Mouse (Mus musculus) ovary, postnatal 36 days (tissue): Measurements from ENCODE around the gene Il33.
"Not testable (repeated sequence)": the region's sequence is repeated elsewhere in the genome, so short reads cannot be mapped to it uniquely, and the experiment has no call there.

ENCODE experiments used
- DNase-seq: peaks from one replicate; pipeline ENCODE4 v3.0.0; 2022; ENCODE audit warnings: low spot score, mixed read lengths

The Il33 gene

GRCm38 (mm10) chr19:29940239-29940638 is 15.3 kb downstream of the Il33 start:
- no peak for DNase-seq

GRCm38 (mm10) chr19:29941208-29941607 is 16.3 kb downstream of the Il33 start:
- DNase-seq = no peak

DNA sequence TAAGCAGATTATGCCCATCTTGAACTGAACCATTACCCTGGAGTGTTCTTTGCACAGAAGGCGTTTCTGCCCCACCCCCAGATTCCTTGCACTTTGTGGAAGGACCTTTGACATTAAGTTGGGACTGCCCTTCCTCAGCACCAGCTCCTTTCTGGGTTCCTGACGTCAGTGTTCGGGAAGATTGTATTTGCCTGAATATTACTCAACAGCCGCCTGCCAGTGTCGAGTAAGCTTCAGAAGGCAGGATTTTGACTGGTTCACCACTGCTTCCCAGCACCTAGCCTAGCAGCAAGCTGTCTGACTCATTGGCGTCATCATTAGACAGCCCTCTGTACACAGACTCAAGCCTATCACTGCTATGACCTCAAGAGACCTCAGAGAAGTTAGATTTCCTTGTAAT is 17.4 kb downstream of the Il33 start:
- no peak for DNase-seq

DNA sequence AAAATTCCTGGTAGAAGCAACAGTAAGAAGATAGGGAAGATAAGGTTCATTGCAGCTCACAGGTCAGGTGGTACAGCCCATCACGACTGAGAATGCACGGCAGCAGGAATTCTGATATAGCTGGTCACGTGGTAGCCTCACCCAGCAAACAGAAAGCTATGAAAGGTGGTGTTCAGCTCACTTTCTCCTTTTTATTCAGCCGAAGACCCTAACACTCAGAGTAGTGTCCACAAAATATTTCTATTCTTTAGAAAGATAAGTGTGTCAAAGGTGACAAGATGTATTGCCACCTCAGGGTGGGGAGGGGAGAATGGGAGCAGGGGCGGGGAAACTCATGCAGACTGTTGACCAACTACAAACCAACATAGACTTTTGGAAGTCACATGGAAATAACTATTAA is 19.5 kb downstream of the Il33 start:
- no peak for DNase-seq

DNA sequence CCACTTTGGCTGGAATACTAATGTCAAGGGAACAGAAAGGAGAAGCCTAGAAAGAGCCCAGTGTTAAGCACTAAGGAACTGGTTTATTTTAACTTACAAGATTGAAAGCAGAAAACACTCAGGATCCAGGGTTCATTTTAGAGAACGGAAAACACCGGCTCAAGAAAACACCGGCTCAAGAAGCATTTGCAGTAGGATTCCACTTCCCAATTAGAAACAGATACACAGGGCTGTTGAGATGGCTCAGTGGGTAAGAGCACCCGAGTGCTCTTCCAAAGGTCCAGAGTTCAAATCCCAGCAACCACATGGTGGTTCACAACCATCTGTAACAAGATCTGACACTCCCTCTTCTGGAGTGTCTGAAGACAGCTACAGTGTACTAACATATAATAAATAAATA is 20.0 kb downstream of the Il33 start:
- not testable (repeated sequence) for DNase-seq

GRCm38 (mm10) chr19:29945557-29946422 is 20.9 kb downstream of the Il33 start:
- DNase-seq = no peak

GRCm38 (mm10) chr19:29946423-29946716 is 21.5 kb downstream of the Il33 start:
- DNase-seq = no peak

DNA sequence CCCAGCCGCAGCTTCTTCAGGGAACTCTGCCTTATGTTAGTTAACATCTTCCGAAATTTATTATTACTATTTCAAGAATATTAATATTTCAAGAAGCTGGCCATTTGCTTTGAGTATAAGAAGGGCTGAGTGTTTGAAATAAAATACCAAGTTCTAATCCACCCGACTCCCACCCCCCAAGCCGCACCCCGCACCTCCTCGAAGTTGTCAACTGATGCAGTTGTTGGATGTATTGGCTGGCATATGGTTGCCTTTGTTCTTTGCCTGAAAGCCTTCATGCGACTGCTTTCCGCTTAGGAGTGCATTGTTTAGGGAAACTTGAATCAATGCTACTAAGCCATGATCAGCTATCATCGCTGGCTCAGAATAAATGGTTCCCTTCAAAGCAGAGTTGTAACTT is 22.1 kb downstream of the Il33 start:
- no peak for DNase-seq

- peak; percentile 67 for DNase-seq
Measured at GRCm38 (mm10) chr19:29947891-29948801, 23.2 kb downstream of the Il33 start.

GRCm38 (mm10) chr19:29952538-29952937 is 27.6 kb downstream of the Il33 start:
- DNase-seq = no peak

DNA sequence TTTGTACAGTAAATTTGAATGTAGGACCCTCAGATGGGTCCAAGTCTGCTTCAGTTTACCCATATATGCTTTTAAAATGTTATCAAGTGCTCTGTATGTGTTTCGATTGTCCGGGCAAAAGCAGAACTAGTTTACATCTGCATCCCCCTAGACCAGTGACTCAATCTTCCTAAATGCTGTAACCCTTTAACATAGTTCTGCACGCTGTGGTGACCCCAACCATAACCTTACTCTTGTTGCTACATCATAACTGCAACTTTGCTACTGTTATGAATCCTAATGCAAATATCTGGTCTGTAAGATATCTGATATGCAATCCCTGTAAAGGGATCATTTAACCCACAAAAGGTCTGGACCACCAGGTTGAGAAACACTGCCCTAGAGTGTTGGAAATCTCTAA is 28.9 kb downstream of the Il33 start:
- DNase-seq = no peak

GRCm38 (mm10) chr19:29955454-29955853 is 30.5 kb downstream of the Il33 start:
- DNase-seq = no peak

DNA sequence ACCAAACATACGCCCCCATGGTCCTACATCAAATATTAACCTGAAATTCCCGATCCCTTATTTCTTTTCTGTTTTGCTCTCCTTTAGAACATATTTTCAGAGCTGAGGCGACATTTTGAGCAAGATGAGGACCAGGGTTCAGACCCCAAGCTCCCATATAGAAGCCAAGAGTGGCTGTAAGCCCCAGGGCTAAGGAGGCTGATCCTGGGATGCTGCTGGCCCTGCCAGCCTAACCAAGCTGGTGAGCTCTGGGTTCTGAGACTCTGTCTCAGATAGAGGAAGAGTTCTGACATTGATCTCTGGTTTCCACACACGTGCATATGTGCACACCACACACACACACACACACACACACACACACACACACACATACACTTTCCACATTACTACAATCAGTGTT is 36.0 kb downstream of the Il33 start:
- no peak for DNase-seq

DNA sequence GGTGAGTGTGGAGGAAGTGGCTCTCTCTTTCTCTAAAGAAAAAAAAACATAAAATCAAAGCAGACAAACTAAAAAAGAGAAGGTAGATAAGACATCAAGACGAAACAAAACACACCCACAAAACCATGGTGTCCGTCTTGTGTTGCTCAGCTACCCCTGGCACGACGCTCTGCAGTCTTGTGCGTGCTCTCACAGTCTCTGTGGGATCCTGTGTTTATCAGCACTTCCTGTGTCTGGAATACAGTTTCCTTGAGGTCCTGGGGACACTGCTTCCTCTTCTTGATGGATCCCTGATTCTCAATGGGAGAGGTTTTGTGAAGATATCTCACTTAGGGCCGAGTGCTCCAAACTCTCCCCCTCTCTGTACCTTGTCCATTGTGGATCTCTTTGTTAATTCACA is 36.9 kb downstream of the Il33 start:
- DNase-seq = no peak

DNA sequence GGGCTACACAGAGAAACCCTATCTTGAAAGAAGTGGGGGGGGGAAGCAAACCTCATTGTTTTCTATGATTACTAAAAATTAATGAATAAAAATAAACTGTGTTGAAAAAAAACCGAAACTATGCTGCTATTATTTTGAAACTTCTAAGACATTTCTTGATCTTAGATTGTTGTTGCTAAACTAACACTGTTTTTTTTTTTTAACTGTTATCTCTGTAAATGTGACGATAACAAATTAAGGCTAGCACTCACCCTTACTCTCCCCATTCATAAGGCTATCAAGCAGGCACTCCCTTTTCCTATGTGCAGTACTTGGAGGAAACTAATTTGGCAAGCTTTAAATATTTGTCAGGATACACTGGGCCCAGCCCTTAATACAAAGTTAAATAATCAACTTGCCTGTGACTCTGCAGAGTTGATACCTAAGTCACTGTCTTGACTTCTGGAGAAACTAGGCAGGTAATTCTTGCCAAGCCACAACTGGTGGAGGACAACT is 38.7 kb downstream of the Il33 start:
- no peak for DNase-seq

GRCm38 (mm10) chr19:29967960-29968359 is 43.0 kb downstream of the Il33 start:
- no peak for DNase-seq

DNA sequence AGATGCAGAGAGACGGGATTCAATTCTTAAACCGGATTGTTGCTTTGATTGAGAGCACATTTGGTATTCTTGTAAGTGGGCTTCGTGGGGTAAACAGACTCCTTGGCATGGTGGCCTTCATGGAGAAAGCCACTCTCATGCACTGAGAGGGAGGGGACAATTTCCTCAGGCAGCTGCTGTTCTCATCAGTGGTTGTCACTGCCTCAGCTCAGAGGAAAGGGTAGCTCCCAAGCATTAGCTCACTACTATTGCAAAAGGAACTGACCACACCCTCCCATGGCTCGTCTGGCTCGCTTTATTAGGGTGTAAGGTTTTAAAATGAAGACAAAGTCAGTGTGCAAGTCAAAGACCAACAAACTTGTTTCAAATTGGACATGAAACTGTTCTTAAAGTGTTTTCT is 48.5 kb downstream of the Il33 start:
- no peak for DNase-seq

DNA sequence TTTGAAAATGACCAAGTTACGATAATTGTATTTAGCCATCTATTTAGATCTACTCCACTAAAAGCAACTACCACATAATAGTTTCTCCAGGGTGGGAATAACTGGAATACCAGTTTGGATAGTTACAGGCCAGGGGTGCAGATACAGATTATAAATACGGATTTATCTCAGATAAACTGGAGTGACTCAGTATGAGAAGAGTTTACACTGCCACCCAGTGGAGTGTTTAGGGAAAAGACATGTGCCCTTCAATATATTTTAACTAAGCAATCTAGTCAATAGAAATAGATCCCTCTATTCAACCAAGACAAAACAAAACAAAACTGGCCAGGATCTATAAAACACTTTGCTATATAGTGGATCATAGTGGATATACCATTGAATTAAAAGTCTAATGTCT is 53.9 kb downstream of the Il33 start:
- DNase-seq = no peak

DNA sequence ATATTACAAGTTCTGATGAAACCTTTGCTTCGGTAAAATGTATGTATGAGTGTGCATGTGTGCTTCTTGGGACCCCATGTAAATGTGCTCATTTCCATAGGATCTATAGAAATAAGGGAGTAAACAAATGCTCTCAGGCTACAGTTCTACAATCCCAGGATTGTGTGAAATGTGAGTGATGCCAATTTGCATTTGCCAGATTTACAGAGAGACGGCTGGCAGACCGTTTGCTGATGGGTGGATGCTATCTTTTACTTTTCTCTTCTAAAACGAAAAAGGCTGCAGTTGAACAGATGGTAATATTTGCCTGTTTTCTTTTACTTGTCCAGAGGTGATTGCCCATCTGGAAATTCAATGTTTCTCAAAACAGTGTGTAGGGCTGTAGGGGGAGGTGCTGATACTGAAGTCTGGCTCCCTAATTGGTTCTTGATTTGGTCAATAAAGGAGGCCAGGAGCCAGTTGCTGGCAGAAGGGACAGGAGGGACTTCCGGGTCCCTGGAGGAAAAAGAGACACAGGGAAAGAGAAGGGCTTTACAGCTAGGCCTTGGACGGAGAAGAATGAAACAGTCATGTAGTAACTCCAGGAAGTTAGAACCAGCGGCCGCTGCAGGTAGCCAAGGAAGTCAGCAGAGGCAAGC is 54.7 kb downstream of the Il33 start:
- DNase-seq = no peak

DNA sequence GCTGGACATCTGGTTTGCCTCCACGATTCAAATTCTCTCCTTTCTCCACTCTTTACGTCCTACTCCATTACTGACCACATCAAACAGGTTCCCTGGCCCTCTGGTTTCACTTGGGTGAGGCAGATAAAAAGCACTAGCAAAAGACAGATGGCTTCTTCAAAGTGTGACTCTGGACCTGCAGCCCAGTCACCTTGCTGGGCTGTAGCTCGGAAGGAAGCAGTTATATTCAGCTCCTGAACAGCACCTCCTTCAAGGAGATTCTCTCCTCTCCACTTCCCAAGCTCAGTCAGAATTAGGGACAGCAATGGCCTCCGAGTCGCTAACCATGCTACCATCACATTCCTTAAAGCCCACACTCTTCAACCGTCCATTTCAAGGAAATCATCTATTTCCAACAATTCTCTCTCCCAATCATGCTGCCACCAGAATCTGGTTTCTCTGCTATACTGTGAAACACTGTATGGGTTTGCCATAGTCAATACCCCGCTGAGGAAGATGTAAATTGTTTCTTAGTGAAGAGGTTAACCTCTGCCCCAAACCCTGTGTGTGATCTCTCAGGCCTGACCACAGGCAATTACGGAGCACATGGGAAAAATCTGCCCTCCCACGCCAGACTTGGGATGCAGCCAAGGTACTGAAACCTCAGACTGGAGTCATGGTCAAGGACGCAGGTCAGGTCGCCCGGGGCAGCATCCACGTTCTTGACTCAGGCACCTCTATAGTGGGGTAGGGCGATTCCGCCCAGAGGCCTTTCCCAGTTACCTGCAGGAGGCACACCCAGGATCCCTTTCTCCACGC is 59.5 kb downstream of the Il33 start:
- peak; percentile 47 for DNase-seq

- DNase-seq = no peak
Measured at GRCm38 (mm10) chr19:29986464-29987091, 61.7 kb downstream of the Il33 start.
